Mouse (Mus musculus): ENCODE measurements around the gene Invs.
A peak's percentile ranks its signal among the peaks of the same experiment; 100 is the strongest.

The Invs gene

DNA sequence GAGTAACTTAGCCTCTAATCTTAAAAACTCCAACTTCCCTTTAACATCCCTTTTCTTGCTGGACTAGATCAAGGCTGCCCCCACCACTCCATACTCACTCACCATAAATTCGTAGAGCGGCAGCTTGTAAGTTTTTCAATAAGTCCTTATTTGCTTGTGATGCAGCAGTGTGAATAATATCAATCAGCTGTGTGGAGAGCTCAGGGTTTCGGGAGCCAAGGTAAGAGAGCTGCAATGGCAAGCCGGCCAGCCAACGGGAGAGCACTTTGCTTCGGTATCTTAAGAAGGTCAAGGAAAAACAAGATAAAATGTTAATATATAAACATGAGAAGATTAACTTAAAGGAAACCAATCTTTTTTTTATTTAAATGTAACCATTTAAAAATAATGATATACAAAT lies 178.9 kb downstream of the Invs start:
- no peak for DNase-seq (ENCODE audit: low spot score in 2 of 2)

- DNase-seq (ENCODE audit: low spot score in 2 of 2): no peak
These were observed 181.5 kb downstream of the Invs start for GRCm38 (mm10) chr4:48461060-48461459.

GRCm38 (mm10) chr4:48470977-48471376 lies 191.4 kb downstream of the Invs start:
- no peak for DNase-seq (ENCODE audit: low spot score in 2 of 2)

GRCm38 (mm10) chr4:48472052-48472791 lies 192.7 kb downstream of the Invs start:
- no peak for DNase-seq (ENCODE audit: low spot score in 2 of 2)

- peak; percentile 77 to 79 for DNase-seq (ENCODE audit: low spot score in 2 of 2)
These were observed 193.5 kb downstream of the Invs start, which contains the start of gene Tex10 for GRCm38 (mm10) chr4:48472792-48473650. TSS of gene Tex10 (minus strand) at chr4:48473459.

DNA sequence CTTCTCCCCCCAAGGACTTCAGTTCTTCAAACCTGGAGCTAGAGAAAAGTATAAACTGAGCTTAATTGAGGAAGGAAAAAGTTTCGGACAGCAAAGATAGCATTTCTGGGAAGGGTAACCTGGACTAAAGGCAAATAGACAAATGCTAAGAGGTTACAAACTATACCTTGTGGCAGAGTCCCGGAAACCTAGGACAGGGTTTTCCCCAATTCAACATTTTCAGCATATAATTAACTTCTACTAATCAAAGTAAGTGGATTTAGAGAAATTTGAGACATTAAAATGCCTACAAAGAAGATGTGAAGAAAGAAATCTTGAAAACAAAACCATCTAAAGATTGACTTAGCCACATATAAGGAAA lies 194.1 kb downstream of the Invs start:
- no peak for DNase-seq (ENCODE audit: low spot score in 2 of 2)

GRCm38 (mm10) chr4:48481287-48481686 lies 201.7 kb downstream of the Invs start:
- no peak for DNase-seq (ENCODE audit: low spot score in 2 of 2)
